Mouse (Mus musculus) liver, adult 10 weeks (tissue): ENCODE measurements around the gene Cdrt4. TPM values are rescaled to one million over a fixed set of nuclear protein-coding genes. Genes with fewer than 3 reads are reported as not detected.

Experiments
- polyA plus RNA-seq: library from polyadenylated mRNA; stranded (reverse); fragments of 350-450 nt; fragmentation: Illumina TruSeq; extraction: RNeasy Lipid Tissue Mini Kit (QIAGEN cat#74804); gene quantifications from one replicate; pipeline ENCODE4 v1.2.3, GENCODE M21; 2014; ENCODE audit warnings: low read depth, low replicate concordance

Cdrt4 gene
- polyA plus RNA-seq, result not detected

DNA sequence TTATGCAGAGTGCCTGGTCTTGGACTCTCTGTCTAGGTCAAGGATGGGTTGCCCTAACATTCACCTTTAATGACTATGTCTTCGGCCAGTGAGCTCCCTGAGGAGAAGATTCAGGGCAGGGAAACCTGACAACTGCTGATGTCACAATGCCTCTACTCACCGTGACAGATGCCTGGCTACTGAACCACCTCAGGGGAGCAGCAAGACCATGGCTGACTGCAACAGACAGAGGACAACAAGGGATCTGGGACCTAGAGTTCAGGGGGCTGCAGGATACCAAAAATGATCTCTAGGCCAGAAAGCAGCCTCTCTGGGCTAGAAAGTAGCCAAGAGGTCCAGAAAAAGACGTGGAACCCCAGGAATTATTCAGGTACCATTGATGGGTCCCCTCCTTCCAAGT lies at the start of gene Cdrt4:
TSS of gene Cdrt4 (plus strand) at position 182 of the 400 bp plus-strand sequence.

Other genes starting within 250 kb of the Cdrt4 start
- gene Zfp287, start 219.3 kb upstream of the Cdrt4 start, polyA plus RNA-seq, result 0.37 TPM
- gene Gm10428, start 198.1 kb upstream of the Cdrt4 start, polyA plus RNA-seq, result not detected
- gene Zfp286, start 161.7 kb upstream of the Cdrt4 start, polyA plus RNA-seq, result not detected
- 0.11 TPM for gene Trim16, start 131.0 kb upstream of the Cdrt4 start, polyA plus RNA-seq
- not detected for gene Fbxw10, start 104.1 kb upstream of the Cdrt4 start, polyA plus RNA-seq
- gene Tvp23b, start 71.7 kb upstream of the Cdrt4 start, polyA plus RNA-seq, result 46.5 TPM
- gene Tekt3, start 110.5 kb downstream of the Cdrt4 start, polyA plus RNA-seq, result not detected
- 5.1 TPM for gene Pmp22, start 177.8 kb downstream of the Cdrt4 start, polyA plus RNA-seq